Mouse (Mus musculus) MEL (cell line): ENCODE results near the gene Lrrc74b. TPM values are rescaled to one million over a fixed set of nuclear protein-coding genes. Genes with fewer than 3 reads are reported as not detected.

Source experiments
- TAL1 ChIP-seq: IDR thresholded peaks from 2 replicates; pipeline ENCODE4 v1.6.1; 2012; ENCODE audit warnings: mild to moderate bottlenecking, inconsistent platforms, low read length, moderate library complexity, mixed read lengths
- polyA plus RNA-seq, 2 experiments: library from polyadenylated mRNA; stranded (reverse) in 1 of 2; unstranded in 1 of 2; fragments of >175 nt in 1 of 2; fragments of >200 nt in 1 of 2; gene quantifications; 2 replicates each; pipeline versions ENCODE4 v1.2.1 to v1.2.4; 2012; ENCODE audit warnings: low replicate concordance in 2 of 2, low read depth in 1 of 2; ENCODE audit not compliant: insufficient read length in 2 of 2, insufficient read depth in 1 of 2, missing spikeins in 1 of 2
- total RNA-seq: library from RNA; depleted of rRNA; stranded (reverse); fragments of 300-350 nt; gene quantifications from 2 replicates; pipeline ENCODE4 v1.2.3, GENCODE M21; 2012; rRNA removed

Lrrc74b gene
- total and polyA plus RNA-seq, 3 experiments = 0.10 to 0.12 TPM; not detected in 1

GRCm38 (mm10) chr16:17496499-17497305 lies 64.3 kb downstream of the Lrrc74b start (continued):
- no peak for TF ChIP-seq TAL1

Other genes starting within 250 kb of the Lrrc74b start
- not detected in 2 replicates for gene Serpind1, start 229.9 kb downstream of the Lrrc74b start, total RNA-seq
- not detected for gene Serpind1, start 229.9 kb downstream of the Lrrc74b start, polyA plus RNA-seq
- 9.4 and 11.6 TPM in 2 replicates for gene Snap29, start 155.3 kb downstream of the Lrrc74b start, total RNA-seq
- 10 to 100 TPM in 1 of 2 experiments, not detected in 1; 11.8 TPM for gene Snap29, start 155.3 kb downstream of the Lrrc74b start, polyA plus RNA-seq
- gene Pi4ka, start 154.9 kb downstream of the Lrrc74b start, total RNA-seq = 25.0 and 30.9 TPM in 2 replicates
- 100 to 1,000 TPM in 1 of 2 experiments, 10 to 100 TPM in 1; 73.1 to 286 TPM for gene Pi4ka, start 154.9 kb downstream of the Lrrc74b start, polyA plus RNA-seq
- gene Crkl, start 109.3 kb downstream of the Lrrc74b start, total RNA-seq = 14.9 and 16.2 TPM in 2 replicates
- gene Crkl, start 109.3 kb downstream of the Lrrc74b start, polyA plus RNA-seq = 100 to 1,000 TPM in 1 of 2 experiments, 10 to 100 TPM in 1; 34.6 to 146 TPM
- 0.23 and 0.29 TPM in 2 replicates for gene Aifm3, start 71.6 kb downstream of the Lrrc74b start, total RNA-seq
- gene Aifm3, start 71.6 kb downstream of the Lrrc74b start, polyA plus RNA-seq = under 1 TPM in 1 of 2 experiments, not detected in 1; 0.52 TPM
- 39.5 and 45.1 TPM in 2 replicates for gene Lztr1, start 52.6 kb downstream of the Lrrc74b start, total RNA-seq
- 10 to 100 TPM in 1 of 2 experiments, not detected in 1; 83.2 TPM for gene Lztr1, start 52.6 kb downstream of the Lrrc74b start, polyA plus RNA-seq
- 53.6 and 65.5 TPM in 2 replicates for gene Thap7, start 30.1 kb downstream of the Lrrc74b start, total RNA-seq
- gene Thap7, start 30.1 kb downstream of the Lrrc74b start, polyA plus RNA-seq = 10 to 100 TPM in 1 of 2 experiments, not detected in 1; 65.4 TPM
- gene P2rx6, start 638 bp upstream of the Lrrc74b start, total RNA-seq = 0.04 TPM in 1 of 2 replicates, not detected in the other
- under 1 TPM in 1 of 2 experiments, not detected in 1; 0.38 TPM for gene P2rx6, start 638 bp upstream of the Lrrc74b start, polyA plus RNA-seq
- 15.4 and 23.1 TPM in 2 replicates for gene Slc7a4, start 22.0 kb upstream of the Lrrc74b start, total RNA-seq
- 10 to 100 TPM in 1 of 2 experiments, not detected in 1; 23.6 TPM for gene Slc7a4, start 22.0 kb upstream of the Lrrc74b start, polyA plus RNA-seq
- gene Smpd4, start 58.1 kb upstream of the Lrrc74b start, total RNA-seq = 47.6 and 51.0 TPM in 2 replicates
- 100 to 1,000 TPM in 1 of 2 experiments, 10 to 100 TPM in 1; 94.3 to 609 TPM for gene Smpd4, start 58.1 kb upstream of the Lrrc74b start, polyA plus RNA-seq
- 1.7 and 1.9 TPM in 2 replicates for gene Ccdc74a, start 85.2 kb upstream of the Lrrc74b start, total RNA-seq
- gene Ccdc74a, start 85.2 kb upstream of the Lrrc74b start, polyA plus RNA-seq = 1 to 10 TPM in 1 of 2 experiments, not detected in 1; 4.6 TPM
- 25.9 and 27.6 TPM in 2 replicates for gene Med15, start 171.6 kb upstream of the Lrrc74b start, total RNA-seq
- gene Med15, start 171.6 kb upstream of the Lrrc74b start, polyA plus RNA-seq = 10 to 100 TPM in 1 of 2 experiments, not detected in 1; 62.0 TPM
- 93.6 and 97.0 TPM in 2 replicates for gene Klhl22, start 198.4 kb upstream of the Lrrc74b start, total RNA-seq
- 100 to 1,000 TPM in 1 of 2 experiments, 10 to 100 TPM in 1; 82.4 to 191 TPM for gene Klhl22, start 198.4 kb upstream of the Lrrc74b start, polyA plus RNA-seq
- 0.62 TPM in 2 replicates for gene Scarf2, start 236.0 kb upstream of the Lrrc74b start, total RNA-seq
- 1 to 10 TPM in 1 of 2 experiments, not detected in 1; 1.2 TPM for gene Scarf2, start 236.0 kb upstream of the Lrrc74b start, polyA plus RNA-seq